ENCODE assay signal across 21 mouse cellular contexts in genomic region chr2:169431516-169431915, GRCm38 (mm10).
DNase-seq lines count a peak whose midpoint lies in the region; ATAC-seq and TF ChIP-seq lines count a peak whose summit lies in the region.
"Had no signal": no experiment of that assay in that cellular context is flagged by ENCODE, and none has a peak within 500 bp of the region (broad histone marks: within the 10 kb centered on the region; RNA-seq: fewer than 3 reads in every experiment).

No protein-coding gene starts in this region.

- TF ChIP-seq POLR2A in heart, adult 2 months (IDR thresholded peaks at IDR 0.05; ENCODE audit: insufficient read depth, low read depth, low read length) = no peak

- intact Hi-C loops in heart, adult 2 months (cut with DNase I) = no loop called here

- no peaks in the 10 kb centered on the region for H3K9me3 ChIP-seq in midbrain, embryonic 11.5 days (ENCODE audit: control insufficient read depth, low read length)
- H3K9me3 ChIP-seq in embryonic facial prominence, embryonic 10.5 days = no peaks in the 10 kb centered on the region; the same call in 1 of the 2 replicates
- H3K9me3 ChIP-seq: embryonic facial prominence, embryonic 12.5 days; hindbrain, embryonic 15.5 days had no signal

- no peak for DNase-seq in heart, adult 2 months
- no peak for DNase-seq in heart, adult 18-20 months
- DNase-seq in B cell, adult 2 months = peak; percentile 5 to 8
- DNase-seq in ES-CJ7 (ENCODE audit: low read depth, low spot score) = peak; percentile 23
- no peak for DNase-seq in Patski (ENCODE audit: low read depth, low spot score)
- no peak for DNase-seq in midbrain, embryonic 11.5 days (ENCODE audit: low spot score, missing footprints)
- DNase-seq in embryonic facial prominence, embryonic 10.5 days (ENCODE audit: low spot score) = no peak
- DNase-seq: adrenal gland, adult 2 months; adrenal gland, postnatal 25 days; cerebellum, adult 18-20 months; cerebellum, postnatal 10 days; embryo, embryonic 11 days; gastrocnemius, postnatal 36 days; heart, postnatal 36 days; kidney, adult 8-10 months had no signal

- no peak overlapping the region for H3K9ac ChIP-seq in heart, adult 2 months (ENCODE audit: low read depth, low read length)
- no peak overlapping the region for H3K9ac ChIP-seq in midbrain, embryonic 11.5 days (ENCODE audit: low read length)
- H3K9ac ChIP-seq: embryonic facial prominence, embryonic 12.5 days; forebrain, embryonic 12.5 days; heart, embryonic 13.5 days; hindbrain, embryonic 15.5 days had no signal

- no peak overlapping the region for H3K4me2 ChIP-seq in midbrain, embryonic 11.5 days
- H3K4me2 ChIP-seq: embryonic facial prominence, embryonic 12.5 days; forebrain, embryonic 12.5 days; heart, embryonic 13.5 days; hindbrain, embryonic 15.5 days had no signal

- no peak overlapping the region for H3K27ac ChIP-seq in heart, adult 2 months
- no peak overlapping the region for H3K27ac ChIP-seq in midbrain, embryonic 11.5 days (ENCODE audit: low read depth, low read length)
- no peak overlapping the region for H3K27ac ChIP-seq in embryonic facial prominence, embryonic 10.5 days (replicated peaks)
- H3K27ac ChIP-seq: embryonic facial prominence, embryonic 12.5 days; forebrain, embryonic 12.5 days; heart, embryonic 13.5 days; hindbrain, embryonic 15.5 days had no signal

- WGBS in heart, adult 2 months = 95% methylated on average over 8 of the region's 8 CpGs
- 93% methylated on average over 8 of the region's 8 CpGs for WGBS in midbrain, embryonic 11.5 days
- 96% methylated on average over 8 of the region's 8 CpGs for WGBS in embryonic facial prominence, embryonic 10.5 days

- in situ Hi-C loops in Patski (cut with MboI; ENCODE audit: low pct_unique_long_range_greater_than_20kb) = no loop called here

- POLR2A ChIA-PET in Patski (lab: Charles Lee) = no interaction called here

- H3K4me3 ChIP-seq in heart, adult 2 months = no peak overlapping the region
- no peak overlapping the region for H3K4me3 ChIP-seq in midbrain, embryonic 11.5 days (ENCODE audit: low read depth, low read length)
- no peak overlapping the region for H3K4me3 ChIP-seq in embryonic facial prominence, embryonic 10.5 days
- H3K4me3 ChIP-seq: embryonic facial prominence, embryonic 12.5 days; forebrain, embryonic 12.5 days; heart, embryonic 13.5 days; hindbrain, embryonic 15.5 days had no signal

- no peaks in the 10 kb centered on the region for H3K36me3 ChIP-seq in heart, adult 2 months (ENCODE audit: control insufficient read depth, insufficient read depth, low read length)
- H3K36me3 ChIP-seq in midbrain, embryonic 11.5 days (ENCODE audit: control insufficient read depth, insufficient read depth, low read length) = no peaks in the 10 kb centered on the region
- no peaks in the 10 kb centered on the region for H3K36me3 ChIP-seq in embryonic facial prominence, embryonic 10.5 days (replicated peaks)
- H3K36me3 ChIP-seq: embryonic facial prominence, embryonic 12.5 days; forebrain, embryonic 12.5 days; heart, embryonic 13.5 days; hindbrain, embryonic 15.5 days had no signal

- CTCF ChIA-PET in Patski (lab: Charles Lee) = no interaction called here

- TF ChIP-seq EP300 in heart, adult 2 months (IDR thresholded peaks at IDR 0.05; ENCODE audit: insufficient read depth, low read depth, low read length) = no peak

- H3K79me2 ChIP-seq in heart, adult 2 months (replicated peaks; ENCODE audit: control insufficient read depth, insufficient read depth, low read length) = no peaks in the 10 kb centered on the region

- ATAC-seq in Patski = no peak
- ATAC-seq in midbrain, embryonic 11.5 days (ENCODE audit: low FRiP score) = no peak
- ATAC-seq: forebrain, embryonic 16.5 days; intestine, embryonic 16.5 days had no signal

- no peaks in the 10 kb centered on the region for H3K27me3 ChIP-seq in heart, adult 2 months (ENCODE audit: control insufficient read depth, insufficient read depth, low read length)
- H3K27me3 ChIP-seq in Patski = no peaks in the 10 kb centered on the region
- no peaks in the 10 kb centered on the region for H3K27me3 ChIP-seq in midbrain, embryonic 11.5 days (ENCODE audit: control insufficient read depth, insufficient read depth, low read length)
- H3K27me3 ChIP-seq in embryonic facial prominence, embryonic 10.5 days (replicated peaks; ENCODE audit: low read depth, poor library complexity, severe bottlenecking) = no peaks in the 10 kb centered on the region
- H3K27me3 ChIP-seq: embryonic facial prominence, embryonic 12.5 days; forebrain, embryonic 12.5 days; heart, embryonic 13.5 days; hindbrain, embryonic 15.5 days had no signal

- TF ChIP-seq CTCF in heart, adult 2 months (IDR thresholded peaks at IDR 0.05) = peak; percentile 33
- peak; percentile 41 for TF ChIP-seq CTCF in Patski (IDR thresholded peaks at IDR 0.05)

- H3K4me1 ChIP-seq in heart, adult 2 months (ENCODE audit: control insufficient read depth, insufficient read depth, low read length) = no peaks in the 10 kb centered on the region
- no peaks in the 10 kb centered on the region for H3K4me1 ChIP-seq in midbrain, embryonic 11.5 days (ENCODE audit: control insufficient read depth, insufficient read depth, low read length)
- H3K4me1 ChIP-seq in embryonic facial prominence, embryonic 10.5 days = no peaks in the 10 kb centered on the region
- H3K4me1 ChIP-seq: embryonic facial prominence, embryonic 12.5 days; forebrain, embryonic 12.5 days; heart, embryonic 13.5 days had no signal

Comparison
In these comparisons a context has a peak if more than half of its experiments do, and no peak if none do; other contexts are left out.
1. DNase-seq: peak in B cell, adult 2 months (2 of 2) and ES-CJ7 (single experiment); none in heart, adult 2 months (0 of 2), heart, adult 18-20 months (0 of 2), Patski (single experiment), midbrain, embryonic 11.5 days (single experiment) and embryonic facial prominence, embryonic 10.5 days (single experiment).